Mouse (Mus musculus): ENCODE results near the gene Sco2. TPM values are rescaled to one million over a fixed set of nuclear protein-coding genes. Genes with fewer than 3 reads are reported as not detected.

The Sco2 gene
- polyA plus RNA-seq, 1 experiment from 2014 or later = 9.7 TPM

GRCm38 (mm10) chr15:89363051-89363450, 10.6 kb downstream of the Sco2 start:
- H3K36me3 ChIP-seq (ENCODE audit: control insufficient read depth, insufficient read depth, low read length) = peaks cover 50% of the 10 kb centered on the region
- H3K4me2 ChIP-seq = no peak overlapping the region
- no peak overlapping the region for H3K4me3 ChIP-seq (ENCODE audit: low read depth, low read length)
- ATAC-seq (replicated peaks; ENCODE audit: low FRiP score) = no peak
- 94% methylated on average over 7 of the region's 7 CpGs for WGBS
- DNase-seq (ENCODE audit: low spot score) = no peak
- H3K9ac ChIP-seq (ENCODE audit: low read depth, low read length) = no peak overlapping the region
- no peak overlapping the region for H3K27ac ChIP-seq (ENCODE audit: low read depth, low read length)
- peaks cover 6% of the 10 kb centered on the region for H3K4me1 ChIP-seq (replicated peaks; ENCODE audit: control insufficient read depth, insufficient read depth, low read length)
- H3K27me3 ChIP-seq (replicated peaks; ENCODE audit: control insufficient read depth, insufficient read depth, low read length) = no peaks in the 10 kb centered on the region
- H3K9me3 ChIP-seq (ENCODE audit: control insufficient read depth, low read length) = no peaks in the 10 kb centered on the region

DNA sequence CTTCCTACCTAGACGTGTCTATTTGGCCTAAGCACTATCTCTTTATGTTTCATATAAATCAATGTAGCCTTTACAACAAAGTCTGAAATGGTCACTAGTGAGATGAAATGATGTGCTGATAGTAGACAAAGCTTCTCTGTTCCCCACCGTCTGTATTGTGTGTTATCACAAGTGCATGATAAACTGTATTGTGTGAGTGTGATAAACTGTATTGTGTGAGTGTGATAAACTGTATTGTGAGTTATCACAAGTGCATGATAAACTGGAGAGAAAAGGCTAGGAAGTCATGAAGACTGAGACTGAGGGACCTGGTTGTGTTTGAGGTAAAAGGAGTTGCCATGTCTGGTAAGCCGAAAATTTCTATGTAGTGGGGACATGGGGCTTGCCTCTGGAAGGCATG, 14.9 kb downstream of the Sco2 start:
- WGBS = 63% methylated on average over 3 of the region's 3 CpGs
- Histone ChIP-seq H3K4me3 (ENCODE audit: low read depth, low read length) (no peak overlapping the region), H3K4me2 (no peak overlapping the region), H3K27me3 (replicated peaks; ENCODE audit: control insufficient read depth, insufficient read depth, low read length) (no peaks in the 10 kb centered on the region), H3K27ac (ENCODE audit: low read depth, low read length) (no peak overlapping the region), H3K9me3 (ENCODE audit: control insufficient read depth, low read length) (no peaks in the 10 kb centered on the region), H3K36me3 (ENCODE audit: control insufficient read depth, insufficient read depth, low read length) (peaks cover 25% of the 10 kb centered on the region), H3K4me1 (replicated peaks; ENCODE audit: control insufficient read depth, insufficient read depth, low read length) (peaks cover 23% of the 10 kb centered on the region), H3K9ac (ENCODE audit: low read depth, low read length) (no peak overlapping the region)
- DNase-seq (ENCODE audit: low spot score) = no peak
- no peak for ATAC-seq (replicated peaks; ENCODE audit: low FRiP score)

- Histone ChIP-seq H3K36me3 (ENCODE audit: control insufficient read depth, insufficient read depth, low read length) (peaks cover 34% of the 10 kb centered on the region), H3K9ac (ENCODE audit: low read depth, low read length) (peak overlapping the region; percentile 88), H3K27ac (ENCODE audit: low read depth, low read length) (peak overlapping the region; percentile 86), H3K4me3 (ENCODE audit: low read depth, low read length) (peak overlapping the region; percentile 86), H3K27me3 (replicated peaks; ENCODE audit: control insufficient read depth, insufficient read depth, low read length) (no peaks in the 10 kb centered on the region), H3K4me2 (peak overlapping the region; percentile 67), H3K9me3 (ENCODE audit: control insufficient read depth, low read length) (no peaks in the 10 kb centered on the region), H3K4me1 (replicated peaks; ENCODE audit: control insufficient read depth, insufficient read depth, low read length) (peaks cover 23% of the 10 kb centered on the region)
- DNase-seq (ENCODE audit: low spot score) = peak; percentile 90
- WGBS = under 1% methylated on average over 15 of the region's 15 CpGs
- peak; percentile 80 for ATAC-seq (replicated peaks; ENCODE audit: low FRiP score)
Observed at GRCm38 (mm10) chr15:89356372-89356771, 17.3 kb downstream of the Sco2 start.

DNA sequence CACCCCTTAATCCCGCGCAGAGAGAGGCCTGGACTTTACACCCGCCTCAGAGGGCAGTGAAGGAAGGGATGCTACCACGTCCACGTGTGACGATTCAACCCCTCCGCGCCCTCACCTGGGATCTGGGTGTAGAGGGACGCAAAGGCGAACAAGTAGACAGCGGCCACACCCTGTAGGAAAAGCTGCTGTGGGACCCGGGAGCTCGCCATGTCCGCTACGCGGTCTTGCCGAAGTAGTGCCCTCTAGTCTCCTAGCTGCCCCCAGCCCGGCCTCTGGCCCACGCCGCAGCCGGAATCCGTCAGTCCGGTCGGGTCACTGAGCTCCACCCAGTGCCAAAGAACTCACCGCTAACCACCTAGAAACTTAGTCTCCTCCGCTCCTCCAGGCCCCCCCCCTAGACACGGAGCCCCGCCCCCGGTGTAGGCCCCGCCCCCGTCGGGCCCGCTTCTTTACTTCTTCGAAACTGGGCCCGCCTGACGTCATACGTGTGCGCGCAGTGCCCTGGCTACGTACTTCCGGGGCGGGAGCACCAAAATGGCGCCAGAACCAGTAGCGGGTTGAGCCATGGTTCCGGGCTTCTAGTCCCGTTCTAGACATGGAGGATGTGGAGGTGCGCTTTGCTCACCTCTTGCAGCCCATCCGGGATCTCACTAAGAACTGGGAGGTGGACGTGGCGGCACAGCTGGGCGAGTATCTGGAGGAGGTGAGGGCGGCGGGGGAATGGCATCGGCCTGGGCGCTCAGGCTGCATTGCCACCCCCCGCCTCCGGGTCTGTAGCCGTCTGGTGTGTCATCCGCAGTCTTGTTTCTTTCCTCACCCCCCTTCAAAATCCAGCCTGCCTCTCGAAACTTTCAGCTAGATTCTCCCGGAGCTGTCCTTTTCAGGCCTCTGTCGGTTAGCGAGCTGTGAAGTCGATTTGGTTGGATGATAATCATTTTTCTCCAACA, 18.1 kb downstream of the Sco2 start, which contains the start of the genes Lmf2 and Ncaph2:
Lmf2 (minus strand) TSS at position 419 of the 947 bp plus-strand sequence.
Ncaph2 (plus strand) TSS at position 479 of the 947 bp plus-strand sequence.
- Histone ChIP-seq H3K9ac (ENCODE audit: low read depth, low read length) (peak within 1 kb of the TSS; percentile 88), H3K4me1 (replicated peaks; ENCODE audit: control insufficient read depth, insufficient read depth, low read length) (peaks cover 23% of the 10 kb centered on the region), H3K36me3 (ENCODE audit: control insufficient read depth, insufficient read depth, low read length) (peaks cover 35% of the 10 kb centered on the region), H3K9me3 (ENCODE audit: control insufficient read depth, low read length) (no peaks in the 10 kb centered on the region), H3K4me2 (peak within 1 kb of the TSS; percentile 88), H3K27me3 (replicated peaks; ENCODE audit: control insufficient read depth, insufficient read depth, low read length) (no peaks in the 10 kb centered on the region), H3K4me3 (ENCODE audit: low read depth, low read length) (peak within 1 kb of the TSS; percentile 86), H3K27ac (ENCODE audit: low read depth, low read length) (peak within 1 kb of the TSS; percentile 86)
- WGBS = under 1% methylated on average over 64 of the region's 64 CpGs
- peak; percentile 87 for ATAC-seq (replicated peaks; ENCODE audit: low FRiP score)
- peak; percentile 98 for DNase-seq (ENCODE audit: low spot score)

- ATAC-seq (replicated peaks; ENCODE audit: low FRiP score) (no peak), DNase-seq (ENCODE audit: low spot score) (no peak)
- 77% methylated on average over 7 of the region's 7 CpGs for WGBS
Observed at GRCm38 (mm10) chr15:89354455-89354854, 19.2 kb downstream of the Sco2 start.

DNA sequence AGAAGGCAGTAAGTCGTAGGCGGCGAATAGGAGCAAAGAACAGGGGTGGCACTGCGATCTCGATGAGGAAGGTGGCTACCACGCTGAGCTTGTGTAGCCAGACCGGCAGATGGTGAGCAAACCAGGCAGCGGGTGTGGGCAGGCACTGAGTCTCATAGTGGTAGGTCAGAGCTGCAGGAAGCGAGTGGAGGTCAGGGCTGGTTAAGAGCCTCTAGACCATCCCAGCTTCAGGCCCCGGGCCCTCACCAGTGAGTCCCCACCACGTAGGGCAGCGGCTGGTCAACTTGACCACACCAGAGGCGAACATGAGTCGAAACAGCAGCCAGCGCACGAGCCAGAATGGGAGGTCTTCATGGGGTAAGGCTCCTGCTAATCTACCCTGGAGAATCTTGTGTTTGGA, 19.8 kb downstream of the Sco2 start:
- H3K27me3 ChIP-seq (replicated peaks; ENCODE audit: control insufficient read depth, insufficient read depth, low read length) = no peaks in the 10 kb centered on the region
- H3K4me1 ChIP-seq (replicated peaks; ENCODE audit: control insufficient read depth, insufficient read depth, low read length) = peaks cover 22% of the 10 kb centered on the region
- no peaks in the 10 kb centered on the region for H3K9me3 ChIP-seq (ENCODE audit: control insufficient read depth, low read length)
- WGBS = 92% methylated on average over 16 of the region's 16 CpGs
- peak overlapping the region; percentile 86; the same call in 1 of the 2 replicates for H3K4me3 ChIP-seq (ENCODE audit: low read depth, low read length)
- H3K36me3 ChIP-seq (ENCODE audit: control insufficient read depth, insufficient read depth, low read length) = peaks cover 37% of the 10 kb centered on the region
- DNase-seq (ENCODE audit: low spot score) (no peak), ATAC-seq (replicated peaks; ENCODE audit: low FRiP score) (no peak)
- peak overlapping the region; percentile 88; the same call in 1 of the 2 replicates for H3K9ac ChIP-seq (ENCODE audit: low read depth, low read length)
- no peak overlapping the region for H3K27ac ChIP-seq (ENCODE audit: low read depth, low read length)
- H3K4me2 ChIP-seq = peak overlapping the region; percentile 88

More at GRCm38 (mm10) chr15:89354455-89354854, 19.2 kb downstream of the Sco2 start:
- Histone ChIP-seq H3K4me3 (ENCODE audit: low read depth, low read length) (peak overlapping the region; percentile 86), H3K4me1 (replicated peaks; ENCODE audit: control insufficient read depth, insufficient read depth, low read length) (peaks cover 23% of the 10 kb centered on the region), H3K36me3 (ENCODE audit: control insufficient read depth, insufficient read depth, low read length) (peaks cover 37% of the 10 kb centered on the region), H3K27ac (ENCODE audit: low read depth, low read length) (0 out of 2 replicates have a peak overlapping the region, but pooled peaks have one; percentile 30), H3K9me3 (ENCODE audit: control insufficient read depth, low read length) (no peaks in the 10 kb centered on the region), H3K27me3 (replicated peaks; ENCODE audit: control insufficient read depth, insufficient read depth, low read length) (no peaks in the 10 kb centered on the region), H3K9ac (ENCODE audit: low read depth, low read length) (peak overlapping the region; percentile 88), H3K4me2 (peak overlapping the region; percentile 88)

GRCm38 (mm10) chr15:89352795-89353194, 20.9 kb downstream of the Sco2 start:
- no peak for DNase-seq (ENCODE audit: low spot score)
- Histone ChIP-seq H3K9me3 (ENCODE audit: control insufficient read depth, low read length) (no peaks in the 10 kb centered on the region), H3K36me3 (ENCODE audit: control insufficient read depth, insufficient read depth, low read length) (peaks cover 39% of the 10 kb centered on the region), H3K4me2 (no peak overlapping the region), H3K27me3 (replicated peaks; ENCODE audit: control insufficient read depth, insufficient read depth, low read length) (no peaks in the 10 kb centered on the region), H3K9ac (ENCODE audit: low read depth, low read length) (no peak overlapping the region), H3K4me3 (ENCODE audit: low read depth, low read length) (no peak overlapping the region), H3K27ac (ENCODE audit: low read depth, low read length) (no peak overlapping the region), H3K4me1 (replicated peaks; ENCODE audit: control insufficient read depth, insufficient read depth, low read length) (peaks cover 15% of the 10 kb centered on the region)
- ATAC-seq (replicated peaks; ENCODE audit: low FRiP score) = no peak
- 94% methylated on average over 12 of the region's 12 CpGs for WGBS

GRCm38 (mm10) chr15:89352054-89352453, 21.6 kb downstream of the Sco2 start:
- no peak for ATAC-seq (replicated peaks; ENCODE audit: low FRiP score)
- no peak for DNase-seq (ENCODE audit: low spot score)
- H3K4me3 ChIP-seq (ENCODE audit: low read depth, low read length) = no peak overlapping the region
- H3K9me3 ChIP-seq (ENCODE audit: control insufficient read depth, low read length) = no peaks in the 10 kb centered on the region
- H3K4me1 ChIP-seq (replicated peaks; ENCODE audit: control insufficient read depth, insufficient read depth, low read length) = peaks cover 9% of the 10 kb centered on the region
- no peak overlapping the region for H3K4me2 ChIP-seq
- 93% methylated on average over 14 of the region's 14 CpGs for WGBS
- H3K36me3 ChIP-seq (ENCODE audit: control insufficient read depth, insufficient read depth, low read length) = peaks cover 39% of the 10 kb centered on the region
- H3K27ac ChIP-seq (ENCODE audit: low read depth, low read length) = no peak overlapping the region
- no peak overlapping the region for H3K9ac ChIP-seq (ENCODE audit: low read depth, low read length)
- no peaks in the 10 kb centered on the region for H3K27me3 ChIP-seq (replicated peaks; ENCODE audit: control insufficient read depth, insufficient read depth, low read length)

Data from liver, embryonic 11.5 days (tissue).